Mouse (Mus musculus): ENCODE data around the gene Cdc6.

The Cdc6 gene

DNA sequence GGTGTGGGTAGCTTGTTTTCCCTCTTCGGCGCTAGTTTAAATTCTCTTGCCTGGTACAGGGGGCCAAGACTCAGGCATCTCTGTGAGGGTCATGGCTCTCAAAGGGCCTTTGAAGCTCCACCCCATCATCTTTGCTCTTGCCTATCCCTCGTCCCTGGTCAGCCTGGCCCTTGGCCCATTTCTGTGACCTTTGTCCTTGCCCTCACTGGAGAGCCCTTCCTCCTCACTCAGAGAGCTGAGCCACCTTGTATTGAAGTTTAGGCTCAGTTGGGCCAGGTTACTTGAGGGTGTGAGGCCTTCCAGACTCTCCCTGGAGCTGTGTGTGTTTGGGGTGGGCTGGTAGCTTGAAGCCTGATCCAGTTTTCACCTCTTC is 38.0 kb downstream of the Cdc6 start:
- DNase-seq: peak; percentile 97

DNA sequence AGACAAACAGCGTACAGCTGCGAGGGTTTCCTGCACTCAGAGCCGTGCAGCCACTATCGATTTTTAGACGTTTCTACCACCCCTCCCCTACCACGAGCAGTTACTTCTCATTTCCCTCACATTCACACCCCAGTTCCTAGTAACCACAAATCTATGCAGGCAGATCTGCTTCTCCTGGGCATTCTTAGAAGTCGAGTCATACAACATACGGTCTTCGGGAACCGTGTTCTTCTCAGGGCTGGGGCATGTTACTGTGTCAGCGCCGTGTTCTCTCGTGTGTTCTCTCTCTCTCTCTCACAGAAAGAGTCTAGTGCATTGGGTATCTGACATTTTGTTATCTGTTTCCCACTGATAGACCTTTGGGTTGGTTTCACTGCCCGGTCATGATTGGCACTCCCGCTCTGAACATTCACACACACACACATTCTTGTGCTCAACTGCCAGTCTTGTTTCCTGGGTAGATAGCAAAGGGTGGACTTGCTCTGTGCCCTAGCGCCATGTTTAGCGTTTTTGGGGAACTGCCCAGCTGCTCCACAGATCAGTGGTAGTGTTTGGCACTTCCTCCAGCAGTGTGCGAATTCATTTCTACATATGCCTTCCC is 40.5 kb downstream of the Cdc6 start:
- DNase-seq: no peak

DNA sequence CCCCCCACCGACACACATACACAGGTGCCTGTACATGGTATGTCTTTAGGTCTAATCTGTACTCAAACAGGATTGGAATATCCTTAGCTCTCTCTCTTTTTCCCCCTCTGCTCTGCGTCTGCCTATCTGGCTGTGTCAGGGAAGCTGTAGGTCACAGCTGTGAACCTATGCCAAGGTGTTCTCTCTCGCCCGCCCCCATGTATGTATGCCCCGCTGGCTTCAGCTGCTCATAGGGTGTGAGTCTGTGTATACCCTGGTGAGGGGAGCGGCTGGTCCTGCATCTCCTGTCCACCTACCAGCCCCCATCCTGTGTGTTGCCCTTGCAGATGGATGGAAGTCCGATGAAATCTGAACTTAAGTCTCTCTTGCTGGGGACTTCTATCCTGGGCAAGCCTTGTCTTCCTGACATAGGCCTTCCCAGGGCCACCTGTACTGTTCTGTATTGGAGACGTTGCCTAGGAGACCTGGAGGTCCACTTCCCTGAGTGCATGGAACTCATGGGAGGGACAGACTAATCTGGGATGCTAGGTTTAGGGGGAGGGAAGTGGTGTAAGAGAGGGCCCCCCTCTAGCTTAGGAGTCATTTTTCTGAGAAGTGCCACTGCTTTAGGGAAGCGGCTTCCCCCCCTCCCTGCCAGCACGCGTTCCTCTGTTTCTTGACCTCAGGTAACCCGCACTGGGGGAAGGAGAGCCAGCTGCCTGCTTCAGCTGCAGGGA is 41.8 kb downstream of the Cdc6 start:
- no peak for DNase-seq

- peak; percentile 81 for DNase-seq
These were observed 42.4 kb downstream of the Cdc6 start for GRCm38 (mm10) chr11:98949958-98950460.

DNA sequence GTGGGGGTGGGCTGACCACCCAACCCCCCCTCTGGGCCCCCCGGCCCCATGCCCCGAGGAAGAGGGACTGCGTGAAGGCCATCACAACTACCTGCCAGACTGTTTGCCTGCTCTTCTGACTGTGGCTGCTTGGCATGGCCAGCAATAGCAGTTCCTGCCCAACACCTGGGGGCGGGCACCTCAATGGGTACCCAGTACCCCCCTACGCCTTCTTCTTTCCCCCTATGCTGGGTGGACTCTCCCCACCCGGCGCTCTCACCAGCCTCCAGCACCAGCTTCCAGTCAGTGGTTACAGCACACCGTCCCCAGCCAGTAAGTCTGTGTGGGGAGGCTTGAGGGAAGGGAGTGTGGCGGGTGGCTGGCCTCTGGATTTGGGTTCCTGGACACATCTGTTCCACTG is 42.9 kb downstream of the Cdc6 start:
- no peak for DNase-seq

DNA sequence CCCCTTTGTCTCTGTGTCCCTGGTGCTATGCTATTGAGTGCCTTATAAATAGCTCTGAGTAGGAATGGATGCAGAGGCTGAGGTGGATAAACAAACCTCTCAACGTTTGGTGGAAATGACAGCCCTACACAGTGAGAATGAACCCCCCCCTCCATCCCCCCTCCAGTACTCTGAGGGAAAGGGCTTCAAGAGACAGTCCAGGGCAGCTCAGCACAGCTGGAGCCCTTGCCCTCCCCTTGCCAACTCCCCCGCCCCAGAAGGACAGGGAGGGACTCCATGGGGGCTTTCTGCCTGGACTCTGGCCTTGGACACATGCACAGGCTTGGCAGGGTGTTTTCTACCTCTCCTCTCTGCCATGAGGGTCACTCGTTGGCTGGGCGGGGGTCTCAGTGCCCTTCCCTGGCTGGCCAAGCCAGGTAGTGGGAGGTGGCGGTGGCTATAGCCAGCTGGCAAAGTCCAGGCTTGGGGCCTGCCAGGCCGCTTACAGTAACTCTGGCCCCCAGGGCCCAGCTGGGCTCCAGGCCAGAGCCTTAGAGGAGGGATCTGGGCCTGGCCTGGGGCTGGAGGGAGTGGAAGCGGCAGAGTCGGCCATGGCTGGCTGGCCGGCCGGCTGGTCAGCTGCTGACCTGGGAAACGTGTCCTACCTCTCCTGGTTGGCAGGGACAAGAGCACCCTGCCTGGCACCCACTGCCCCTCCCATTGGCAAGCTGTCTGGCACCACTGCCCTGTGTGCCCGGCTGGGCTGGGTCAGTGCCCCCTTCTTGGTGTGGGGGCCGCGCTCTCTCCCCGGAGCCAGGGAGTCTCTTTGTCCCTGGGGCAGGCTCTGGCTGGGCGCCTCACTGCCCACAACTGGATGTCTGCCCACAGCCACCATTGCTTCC is 43.7 kb downstream of the Cdc6 start:
- DNase-seq: peak; percentile 97

GRCm38 (mm10) chr11:98952111-98952510 is 44.5 kb downstream of the Cdc6 start:
- no peak for DNase-seq

- no peak for DNase-seq
These were observed 45.1 kb downstream of the Cdc6 start for GRCm38 (mm10) chr11:98952736-98953135.

DNA sequence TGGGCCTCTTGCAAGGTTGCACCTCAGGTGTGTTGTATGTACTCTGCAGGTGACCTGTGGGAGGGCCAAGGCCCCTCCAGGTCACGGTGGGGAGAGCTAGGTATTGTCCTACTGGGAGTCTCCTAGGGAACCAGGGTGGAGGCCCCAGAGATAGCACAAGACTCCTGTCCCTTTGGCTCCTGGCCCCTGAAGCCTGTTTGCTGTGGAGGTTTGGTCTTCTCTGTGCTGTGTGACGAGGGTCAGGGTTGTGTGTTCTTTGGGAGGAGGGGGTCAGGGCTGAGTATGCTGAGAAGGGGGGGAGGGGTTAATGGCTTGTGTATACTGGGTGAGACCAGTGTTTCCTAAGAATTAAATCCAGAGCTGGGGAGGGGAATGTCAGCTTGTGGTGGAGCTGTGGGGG is 45.8 kb downstream of the Cdc6 start:
- no peak for DNase-seq

GRCm38 (mm10) chr11:98953835-98954320 is 46.3 kb downstream of the Cdc6 start:
- no peak for DNase-seq

GRCm38 (mm10) chr11:98954373-98954772 is 46.8 kb downstream of the Cdc6 start:
- DNase-seq: peak; percentile 68

DNA sequence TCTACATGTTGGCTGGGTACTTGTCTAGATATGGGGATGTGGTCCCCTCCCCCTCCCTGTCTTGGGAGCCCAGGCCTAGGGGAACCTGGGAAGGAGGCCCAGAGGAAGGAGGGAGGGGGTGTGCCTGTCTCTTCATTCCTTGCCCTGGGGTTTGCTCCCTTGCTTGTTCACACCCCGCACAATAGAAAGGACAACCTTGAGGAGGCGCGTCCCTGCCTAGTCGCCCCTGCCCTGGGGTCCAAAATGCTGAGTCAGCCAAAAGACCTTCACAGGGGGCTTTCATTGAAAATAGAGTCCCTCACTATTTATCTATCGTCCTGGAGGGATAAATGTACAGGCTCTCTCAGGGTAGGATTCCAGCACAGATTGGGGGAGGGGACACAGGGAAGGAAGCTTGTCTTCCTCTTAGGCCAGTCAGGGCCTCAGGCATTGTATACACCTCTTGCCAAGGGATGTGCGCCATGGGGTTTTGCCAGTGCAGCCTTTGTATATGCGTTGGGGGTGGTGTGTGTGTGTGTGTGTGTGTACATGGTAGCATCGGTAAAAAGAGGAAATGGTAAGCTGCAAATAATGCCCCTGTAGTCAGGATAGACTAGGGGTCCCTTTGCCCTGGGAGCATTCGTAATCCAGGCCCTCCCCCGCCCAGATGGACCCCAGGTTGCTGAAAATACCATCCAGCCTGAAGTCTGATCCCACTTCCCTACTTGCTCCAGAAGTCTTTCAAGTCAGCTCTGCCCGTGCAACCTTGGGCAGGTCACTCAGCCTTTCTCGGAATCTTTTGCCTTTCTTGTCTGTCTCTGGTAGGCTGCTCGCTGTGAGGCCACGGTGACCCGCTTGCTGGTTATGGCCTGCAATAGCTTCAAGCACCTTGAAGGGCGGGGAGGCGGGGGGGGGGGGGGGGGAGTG is 47.5 kb downstream of the Cdc6 start:
- no peak for DNase-seq

- DNase-seq: no peak
These were observed 48.2 kb downstream of the Cdc6 start for GRCm38 (mm10) chr11:98955707-98956235.

- DNase-seq: no peak
These were observed 48.7 kb downstream of the Cdc6 start for GRCm38 (mm10) chr11:98956340-98956739.

DNA sequence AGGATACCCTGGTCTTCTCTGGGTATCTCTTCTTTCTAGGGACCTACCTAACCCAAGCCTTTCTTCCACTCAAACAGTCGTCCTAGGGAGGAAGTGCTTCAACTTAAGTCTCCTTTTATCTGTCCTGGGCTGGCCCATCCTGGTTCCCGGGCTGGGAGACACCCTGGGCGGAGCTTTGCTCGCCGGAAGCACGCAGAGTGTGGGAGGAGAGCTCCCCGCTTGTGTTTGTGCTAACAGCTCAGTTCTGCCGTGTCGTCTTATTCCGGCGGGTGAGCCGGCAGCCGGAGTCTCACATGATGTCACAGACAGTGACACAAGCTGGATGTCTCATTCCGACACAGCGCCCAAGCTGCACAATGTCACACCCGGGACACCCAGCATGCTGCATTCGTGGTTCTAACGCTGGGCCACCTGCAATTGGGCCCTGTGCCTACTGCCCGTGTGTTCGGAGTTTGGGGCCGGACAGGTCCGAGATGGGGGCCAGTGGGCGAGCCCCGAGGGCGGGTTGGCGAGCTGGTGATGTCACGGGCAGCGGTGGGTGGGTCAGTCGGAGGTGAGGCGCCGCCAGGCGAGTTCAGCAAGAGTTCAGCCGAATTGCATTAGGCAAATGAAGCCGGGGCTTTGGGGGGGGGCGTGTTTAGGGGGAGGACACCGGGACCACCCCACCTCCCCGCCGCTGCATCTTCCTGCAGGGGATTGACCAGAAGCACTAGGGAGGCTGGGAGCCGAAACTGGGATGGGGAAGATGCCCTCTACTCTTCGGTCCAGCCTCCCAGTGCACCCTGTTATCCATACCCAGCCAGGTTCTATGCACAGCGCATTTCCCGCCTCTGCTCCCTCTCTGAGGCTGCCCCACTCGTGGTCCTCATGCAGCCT is 52.1 kb downstream of the Cdc6 start:
- DNase-seq: peak; percentile 89

- DNase-seq: peak; percentile 65
These were observed 52.8 kb downstream of the Cdc6 start for GRCm38 (mm10) chr11:98960313-98960906.

GRCm38 (mm10) chr11:98961051-98961592 is 53.5 kb downstream of the Cdc6 start:
- peak; percentile 68 for DNase-seq

DNA sequence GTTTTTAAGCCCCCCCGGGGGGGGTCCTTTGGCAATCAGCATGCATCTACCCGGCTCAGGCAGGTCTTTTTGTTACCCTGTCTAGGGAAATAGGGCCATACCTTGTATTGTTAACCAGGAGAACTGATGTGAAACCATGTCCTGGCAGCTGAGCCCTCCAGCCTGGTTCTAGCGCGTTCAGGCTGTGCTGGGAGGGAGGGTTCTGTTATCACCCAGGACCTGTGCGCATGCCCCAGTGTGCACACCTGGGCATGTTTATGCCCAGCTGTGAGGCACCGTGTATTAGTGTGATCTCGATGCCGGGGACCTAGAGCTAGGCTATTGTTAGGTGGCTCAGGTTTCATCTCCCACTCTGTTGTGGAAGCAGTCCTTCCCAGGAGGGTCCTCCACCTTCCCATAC is 54.2 kb downstream of the Cdc6 start:
- peak; percentile 28 for DNase-seq

DNA sequence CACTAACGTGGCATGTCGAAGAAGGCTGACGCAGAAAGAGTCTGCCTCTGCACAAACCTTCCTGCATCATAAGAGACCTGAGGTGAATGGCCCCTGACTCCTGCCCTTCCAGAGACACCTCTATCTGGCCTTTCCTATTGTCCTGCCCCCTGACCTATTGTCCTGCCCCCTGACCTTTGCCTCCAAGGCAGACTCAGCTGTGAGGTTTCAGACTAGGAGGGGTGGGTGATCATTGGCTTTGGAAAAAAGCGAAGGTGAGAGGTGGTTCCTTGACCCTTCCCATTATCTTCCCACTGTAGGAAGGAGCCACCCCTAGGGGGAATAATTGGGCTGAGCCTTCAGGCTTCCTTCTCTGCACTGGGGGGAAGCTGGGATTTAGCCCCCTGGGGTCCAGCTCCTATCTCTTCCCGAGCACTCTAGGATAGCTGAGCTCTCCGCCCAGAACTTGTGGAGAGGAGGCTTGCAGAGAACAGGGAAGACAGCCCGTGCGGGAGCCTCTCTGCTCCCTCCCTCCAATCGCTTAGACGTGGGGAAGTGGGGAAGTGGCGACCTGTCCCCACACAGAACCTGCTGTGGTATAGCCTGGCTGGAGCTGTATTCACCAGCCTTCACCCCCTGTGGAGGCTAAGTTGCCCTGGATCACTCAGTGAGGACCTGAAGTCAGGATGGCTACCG is 55.0 kb downstream of the Cdc6 start:
- DNase-seq: peak; percentile 35

Data from kidney, adult 9 months (tissue).